Mouse (Mus musculus) mouse embryonic stem cell (cell line): Measurements from ENCODE around the gene Thop1.
"Not testable (repeated sequence)": the region's sequence is repeated elsewhere in the genome, so short reads cannot be mapped to it uniquely, and the experiment has no call there.

Experiments used
- in situ Hi-C, 2 experiments: fragments of 300-500 bp; cut with MboI; formaldehyde crosslinking; loops; 1 replicate in 1 of 2; 3 replicates in 1 of 2; pipeline ENCODE4 v1.14.3; 2019 to 2020; ENCODE audit warnings: low sequenced_read_pairs in 2 of 2, low pct_unique_long_range_greater_than_20kb in 1 of 2, mixed read lengths in 1 of 2; ENCODE audit not compliant: unreplicated experiment in 1 of 2

Thop1 gene

DNA sequence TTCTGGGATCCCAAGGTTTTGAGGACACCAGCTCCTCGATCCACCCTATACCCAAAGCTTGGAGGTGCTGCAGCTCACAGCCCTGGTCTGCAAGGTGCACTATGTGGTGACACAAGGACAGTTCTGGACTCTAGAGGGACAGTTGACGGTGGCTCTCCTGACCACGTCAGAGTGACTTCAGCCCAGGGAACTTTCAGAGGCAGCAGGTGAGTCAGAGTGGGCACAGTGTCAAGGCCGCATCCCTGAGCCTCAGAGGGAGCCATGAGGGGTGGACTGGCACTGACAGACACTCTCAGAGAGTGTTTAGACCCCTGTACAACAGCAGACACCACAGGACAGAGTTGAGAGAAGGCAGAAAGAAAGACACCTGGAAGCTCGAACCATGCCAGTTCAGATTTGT is 17.3 kb upstream of the Thop1 start:
- in situ Hi-C loops, result no loop called here

DNA sequence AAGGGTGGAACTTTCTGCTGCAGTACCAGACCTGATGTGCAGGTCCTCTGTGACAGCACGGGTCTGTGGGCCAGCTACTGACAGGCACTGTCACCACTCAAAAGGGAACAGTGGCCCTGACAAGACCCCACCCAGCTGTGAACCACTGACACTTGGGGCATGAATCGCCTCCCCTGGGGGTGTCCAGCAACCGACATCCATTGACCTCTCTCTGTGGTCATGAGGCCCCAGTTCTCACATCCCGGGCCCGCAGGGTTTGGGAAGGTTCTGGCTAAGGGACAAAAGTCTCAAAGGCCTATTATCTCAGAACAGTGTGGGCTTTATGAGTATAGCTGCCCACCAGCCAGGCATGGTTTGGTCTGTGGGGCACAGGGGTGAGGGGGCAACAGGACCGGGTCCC is 14.7 kb upstream of the Thop1 start:
- in situ Hi-C loops, result no loop called here

- in situ Hi-C loops, result not testable (repeated sequence)
These were observed 14.0 kb upstream of the Thop1 start for GRCm38 (mm10) chr10:81055802-81056340.

DNA sequence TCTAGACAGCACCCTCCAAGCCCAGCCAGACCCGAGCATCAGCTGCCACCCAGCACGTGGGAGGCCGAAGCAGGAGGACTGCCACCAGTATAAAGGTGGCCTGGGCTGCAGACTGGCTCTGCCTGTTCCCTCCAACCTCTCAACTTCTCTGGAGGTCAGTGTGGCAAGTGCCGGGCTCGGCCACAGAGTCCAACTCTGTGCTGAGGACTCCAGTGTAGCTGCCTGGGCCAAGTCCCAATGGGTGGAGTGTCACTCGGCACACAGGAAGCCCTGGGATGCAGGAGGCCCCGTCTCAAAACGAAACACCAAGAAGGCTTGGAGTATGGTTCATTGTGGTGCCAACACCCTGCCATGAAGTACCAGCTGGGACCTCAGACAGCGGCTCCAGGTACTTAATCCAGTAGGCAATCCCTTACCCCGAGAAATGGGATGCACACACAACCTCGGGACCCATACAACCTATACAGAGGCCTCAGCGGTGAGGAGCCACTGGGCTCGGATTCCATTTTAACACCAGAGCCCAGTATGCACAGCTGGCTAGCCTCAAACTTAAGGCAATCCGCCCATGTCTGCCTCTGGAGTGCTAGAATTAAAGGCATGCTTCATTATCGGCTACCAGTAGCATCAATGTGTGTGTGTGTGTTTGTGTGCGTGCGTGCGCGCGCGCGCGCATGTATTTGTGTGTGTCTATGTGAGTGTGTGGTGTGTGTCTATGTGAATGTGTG is 12.3 kb upstream of the Thop1 start:
- in situ Hi-C loops, result no loop called here

DNA sequence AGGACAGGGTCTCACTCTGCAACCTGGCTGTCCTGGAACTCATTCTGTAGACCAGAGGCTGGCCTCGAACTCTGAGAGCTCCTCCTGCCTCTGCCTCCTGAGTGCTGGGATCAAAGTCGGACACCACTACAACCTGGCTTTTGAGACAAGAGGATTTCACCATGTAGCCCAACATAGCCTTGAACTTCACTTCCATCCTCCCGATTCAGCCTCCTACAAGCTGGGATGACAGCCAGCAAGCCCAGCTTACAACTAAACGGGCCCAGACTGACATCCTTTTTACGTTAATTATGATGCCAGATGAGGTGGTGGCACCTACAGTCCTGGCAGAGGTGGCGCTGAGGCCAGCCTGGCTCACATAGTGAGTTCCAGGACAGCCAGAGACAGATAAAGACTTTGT is 10.9 kb upstream of the Thop1 start:
- in situ Hi-C loops, result no loop called here

- in situ Hi-C loops, result no loop called here
These were observed 10.0 kb upstream of the Thop1 start, which contains the start of gene Sgta for GRCm38 (mm10) chr10:81059603-81060543. TSS of gene Sgta (minus strand) at chr10:81060181.

DNA sequence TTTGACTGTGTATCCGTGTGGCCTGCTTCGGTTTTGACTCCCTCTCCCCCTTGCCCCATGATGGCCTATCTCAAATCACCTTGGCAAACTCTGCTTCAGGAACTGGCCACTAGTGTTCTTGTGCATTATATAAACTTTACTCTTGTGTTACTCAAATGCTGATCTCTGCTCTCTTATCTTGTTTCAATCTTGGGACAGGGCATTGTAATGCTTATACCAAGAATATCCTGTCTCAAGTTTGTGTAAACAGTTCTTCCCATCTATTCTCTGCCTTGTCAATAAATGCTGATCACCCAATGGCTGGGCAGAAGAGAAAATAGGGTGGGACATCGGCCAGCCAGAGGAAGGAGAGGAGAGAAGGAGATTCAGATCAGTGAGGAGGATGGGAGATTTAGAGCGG is 7.1 kb upstream of the Thop1 start:
- in situ Hi-C loops, result no loop called here

DNA sequence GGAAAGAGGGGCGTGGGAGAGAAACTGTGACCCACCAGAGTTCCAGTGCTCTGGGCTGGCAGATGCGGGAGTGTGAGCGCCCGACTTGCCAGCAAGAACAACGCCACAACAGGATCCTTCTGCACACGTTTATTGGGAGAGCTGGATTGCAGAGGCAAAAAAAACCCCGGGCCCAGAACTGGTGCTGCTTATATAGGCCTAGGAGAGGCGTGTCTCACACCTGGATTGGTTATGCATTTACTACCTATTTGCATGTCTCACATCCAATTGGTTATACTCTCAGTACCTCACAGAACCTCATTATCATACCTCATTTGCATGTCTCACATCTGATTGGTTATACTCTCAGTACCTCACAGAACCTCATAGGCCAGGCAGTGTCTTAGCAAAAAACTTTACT is 5.3 kb upstream of the Thop1 start:
- in situ Hi-C loops, result not testable (repeated sequence)

DNA sequence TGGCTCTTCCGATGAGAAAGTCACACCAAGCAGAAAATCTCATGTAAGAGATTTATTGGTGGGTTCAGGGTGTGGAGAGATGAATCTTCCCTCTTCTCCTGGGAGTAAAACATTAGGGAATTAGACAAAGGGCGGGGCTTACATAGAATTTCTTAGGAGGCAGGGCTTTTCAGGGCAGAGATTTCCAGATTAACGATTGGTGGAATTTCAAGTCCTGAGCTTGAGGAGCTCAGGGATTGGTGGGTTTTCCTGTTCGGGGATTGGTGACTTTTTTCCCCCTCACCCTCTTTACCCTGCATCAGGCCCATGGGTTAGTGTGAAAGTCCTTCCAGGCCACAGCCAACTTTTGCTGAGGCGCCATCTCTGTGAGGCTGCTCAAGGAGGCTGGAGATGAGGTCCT is 1.1 kb upstream of the Thop1 start:
- in situ Hi-C loops, result no loop called here

GRCm38 (mm10) chr10:81072290-81072689 is 2.5 kb downstream of the Thop1 start:
- in situ Hi-C loops, result loop anchor here in 1 of 2 experiments (10.0 kb wide), 1 partner anchor 67 kb away; no protein-coding TSS in a partner anchor

DNA sequence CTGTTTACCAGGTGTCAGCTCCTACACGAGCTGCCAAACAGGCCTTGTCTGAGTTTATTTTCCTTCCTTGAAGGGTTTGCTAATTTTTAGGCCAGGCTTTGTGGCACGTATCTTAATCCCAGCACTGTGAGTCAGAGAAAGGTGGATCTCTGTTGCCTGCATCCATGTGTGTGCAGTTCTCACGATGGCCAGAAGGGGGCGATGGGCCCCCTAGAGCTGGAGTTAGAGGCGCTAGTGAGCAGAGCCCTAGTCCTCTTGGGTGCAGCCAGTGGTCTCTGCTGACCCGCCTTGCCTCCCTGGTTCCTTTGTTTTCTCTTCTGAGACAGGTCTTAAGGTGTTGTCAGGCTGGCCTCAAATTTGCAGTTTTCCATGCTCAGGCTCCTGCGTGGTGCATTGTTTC is 3.6 kb downstream of the Thop1 start:
- in situ Hi-C loops, result loop anchor here in 1 of 2 experiments (10.0 kb wide), 1 partner anchor 69 kb away; no protein-coding TSS in a partner anchor

DNA sequence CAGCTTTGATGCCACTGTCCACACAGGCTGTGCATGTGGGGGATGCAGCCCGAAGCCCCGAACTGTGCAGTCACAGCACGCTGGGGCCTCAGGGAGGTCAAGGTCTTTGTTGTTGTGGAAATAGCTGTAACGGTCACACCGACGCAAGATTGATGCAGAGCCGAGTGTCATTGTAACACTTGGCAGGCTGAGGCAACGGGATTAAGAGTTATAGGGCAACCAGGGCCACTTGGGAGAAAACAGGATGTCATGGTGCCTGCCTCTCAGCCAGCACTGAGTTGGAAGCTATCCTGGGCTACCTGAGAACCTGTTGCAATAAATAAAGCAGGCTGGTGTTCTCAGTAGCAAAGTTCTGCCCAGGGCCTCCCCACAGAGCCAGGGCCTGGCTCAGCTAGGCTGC is 5.9 kb downstream of the Thop1 start:
- in situ Hi-C loops, result loop anchor here in 1 of 2 experiments (10.0 kb wide), 1 partner anchor 71 kb away; no protein-coding TSS in a partner anchor

GRCm38 (mm10) chr10:81076356-81076755 is 6.5 kb downstream of the Thop1 start:
- in situ Hi-C loops, result loop anchor here in 1 of 2 experiments (10.0 kb wide), 1 partner anchor 72 kb away; no protein-coding TSS in a partner anchor

DNA sequence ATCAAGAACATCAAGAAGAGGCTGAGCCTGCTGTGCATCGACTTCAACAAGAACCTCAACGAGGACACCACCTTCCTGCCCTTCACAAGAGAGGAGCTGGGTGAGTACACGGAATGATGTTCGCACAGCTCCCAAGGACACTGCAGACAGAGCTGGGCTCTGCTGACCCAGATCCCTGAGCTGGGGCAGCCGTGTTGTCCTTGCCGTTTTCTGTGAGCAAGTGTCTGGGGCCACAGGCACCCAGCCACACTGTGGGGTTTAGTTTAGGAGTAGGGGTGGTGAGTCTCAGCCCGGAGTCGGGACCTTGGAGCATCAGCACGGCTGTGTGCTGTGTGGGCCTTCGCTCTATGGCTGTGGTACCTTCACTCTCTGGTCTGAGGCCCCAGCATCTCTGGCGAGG is 8.1 kb downstream of the Thop1 start:
- in situ Hi-C loops, result loop anchor here in 1 of 2 experiments (10.0 kb wide), 1 partner anchor 73 kb away; no protein-coding TSS in a partner anchor

GRCm38 (mm10) chr10:81080008-81080655 is 10.3 kb downstream of the Thop1 start:
- in situ Hi-C loops, result no loop called here

- in situ Hi-C loops, result no loop called here
These were observed 12.5 kb downstream of the Thop1 start for GRCm38 (mm10) chr10:81082168-81082960.

GRCm38 (mm10) chr10:81087021-81087420 is 17.2 kb downstream of the Thop1 start:
- in situ Hi-C loops, result loop anchor here in 1 of 2 experiments (5.0 kb wide), 1 partner anchor 85 kb away; no protein-coding TSS in a partner anchor

DNA sequence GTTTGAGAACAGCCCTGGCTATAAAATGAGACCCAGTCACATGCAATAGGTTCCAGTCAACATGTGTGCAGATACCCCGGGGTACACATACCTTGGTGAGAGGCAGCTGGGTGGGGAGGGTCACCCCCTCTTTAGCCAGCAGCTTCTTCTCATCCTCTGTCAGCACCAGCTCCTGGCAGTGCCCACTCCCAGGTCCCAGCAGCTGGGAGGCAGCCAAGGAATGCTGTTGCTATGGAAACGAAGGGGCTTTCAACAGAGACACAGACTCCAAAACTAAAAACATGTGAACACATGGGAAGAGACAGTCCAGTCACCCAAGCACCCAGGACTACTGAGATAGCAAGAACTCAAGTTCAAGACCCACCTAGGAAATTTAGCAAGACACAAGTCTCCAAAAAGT is 19.4 kb downstream of the Thop1 start:
- in situ Hi-C loops, result loop anchor here in 1 of 2 experiments (5.0 kb wide), 1 partner anchor 83 kb away; no protein-coding TSS in a partner anchor
